Mouse (Mus musculus) liver, adult 2 months (tissue): ENCODE measurements around the gene Rapgef2.

Experiments
- CTCF ChIP-seq: fragments of 200-500 bp; IDR thresholded peaks from 2 replicates; pipeline ENCODE4 v1.5.1; 2011; ENCODE audit warnings: low read depth, low read length, control low read depth
- POLR2A ChIP-seq: fragments of 200-500 bp; IDR thresholded peaks from 2 replicates; pipeline ENCODE4 v1.6.1; 2011; ENCODE audit warnings: low read length, control low read depth; ENCODE audit not compliant: insufficient read depth; ENCODE audit errors: extremely low read depth

- TF ChIP-seq POLR2A = no peak
- TF ChIP-seq CTCF = no peak
Observed at GRCm38 (mm10) chr3:79266976-79267375, 19.3 kb downstream of the Rapgef2 start.
